Mouse (Mus musculus) retina, postnatal 1 day (tissue): ENCODE results near the gene Clec16a.
A peak's percentile ranks its signal among the peaks of the same experiment; 100 is the strongest.

Source experiments
- DNase-seq: peaks from one replicate; pipeline ENCODE4 v3.0.0-alpha.2; 2012

The Clec16a gene

DNA sequence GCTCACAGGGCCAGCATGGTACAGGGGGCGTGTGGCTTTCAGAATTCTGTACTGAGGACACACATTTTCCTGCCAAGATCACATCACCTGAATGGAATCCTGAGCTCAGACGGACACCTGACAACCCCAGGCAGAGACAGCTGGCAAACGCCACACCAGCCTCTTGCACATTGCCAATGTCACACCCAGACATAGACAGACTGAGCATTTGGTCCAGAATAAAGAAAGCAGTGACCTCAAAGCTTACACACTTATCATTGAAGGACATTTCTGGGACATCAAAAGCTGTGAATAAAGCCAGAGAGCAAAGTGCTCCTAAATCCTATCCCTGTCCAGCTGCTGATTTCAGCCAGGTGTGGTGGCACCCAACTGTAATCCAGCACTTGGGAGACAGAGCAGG lies 8.2 kb upstream of the Clec16a start:
- no peak for DNase-seq

- DNase-seq: no peak
These were observed 4.2 kb upstream of the Clec16a start for GRCm38 (mm10) chr16:10540763-10541597.

GRCm38 (mm10) chr16:10541598-10541930 lies 3.6 kb upstream of the Clec16a start:
- DNase-seq: no peak

DNA sequence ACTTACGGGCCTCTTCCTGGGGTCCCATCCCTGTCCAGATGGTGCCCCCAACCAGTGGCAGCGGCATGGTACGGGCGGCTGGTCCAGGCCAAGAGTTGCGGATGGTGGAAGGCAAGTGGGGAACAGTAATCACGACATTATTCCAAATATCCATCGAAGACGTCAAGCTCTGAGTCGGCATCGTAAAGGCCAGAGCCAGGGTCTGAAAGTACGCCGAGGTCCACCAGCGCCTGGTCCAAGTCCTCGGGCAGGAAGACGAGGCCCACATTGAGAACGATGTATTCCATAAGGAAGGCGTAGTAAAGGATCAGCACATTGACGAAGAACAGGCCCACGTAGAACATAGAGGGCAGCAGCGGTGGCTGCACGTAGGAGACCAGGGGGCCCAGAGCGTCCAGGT lies 2.9 kb upstream of the Clec16a start:
- no peak for DNase-seq

GRCm38 (mm10) chr16:10542698-10543365 lies 2.3 kb upstream of the Clec16a start, which contains the start of gene Dexi:
Gene Dexi (minus strand): TSS chr16:10543054.
- DNase-seq: peak; percentile 99

DNA sequence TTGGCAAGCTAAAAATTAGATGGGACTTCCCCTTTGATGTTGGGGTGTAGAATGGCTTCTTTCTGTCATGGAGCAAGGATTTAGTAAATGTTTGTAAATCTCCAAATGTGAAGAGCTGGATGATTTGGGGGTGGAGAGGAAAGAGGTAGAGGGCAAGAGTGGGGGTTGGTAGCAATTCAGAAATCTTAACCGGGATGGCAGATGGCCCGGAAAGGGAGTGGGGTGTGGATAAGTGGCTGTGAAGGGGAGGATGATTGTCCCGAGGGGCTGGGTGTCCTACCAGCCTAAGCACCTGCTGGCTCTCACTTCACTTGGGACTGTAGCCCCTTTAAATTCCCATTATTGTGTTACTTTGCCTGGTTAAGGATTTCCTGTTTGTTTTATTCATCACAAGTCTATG lies 1.7 kb downstream of the Clec16a start:
- no peak for DNase-seq

DNA sequence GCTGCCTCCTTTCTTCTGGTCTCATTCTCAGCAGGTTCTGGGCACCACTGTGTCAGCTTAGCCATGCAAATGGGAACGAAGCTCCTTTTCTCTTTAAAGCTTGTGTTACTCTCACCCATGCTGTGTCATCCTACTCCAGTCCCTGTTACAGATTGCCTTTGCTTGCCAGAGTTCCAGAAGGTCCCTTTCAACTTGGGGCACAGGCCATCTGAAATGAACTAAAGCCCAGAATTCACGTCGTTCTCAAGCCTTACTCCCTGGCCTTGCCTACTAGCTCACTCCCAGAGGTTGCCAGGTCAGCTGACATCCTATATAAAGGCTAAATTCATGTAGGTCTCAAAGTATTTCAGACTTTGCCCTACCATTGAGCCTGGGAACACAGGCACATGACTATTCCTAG lies 3.8 kb downstream of the Clec16a start:
- DNase-seq: no peak

DNA sequence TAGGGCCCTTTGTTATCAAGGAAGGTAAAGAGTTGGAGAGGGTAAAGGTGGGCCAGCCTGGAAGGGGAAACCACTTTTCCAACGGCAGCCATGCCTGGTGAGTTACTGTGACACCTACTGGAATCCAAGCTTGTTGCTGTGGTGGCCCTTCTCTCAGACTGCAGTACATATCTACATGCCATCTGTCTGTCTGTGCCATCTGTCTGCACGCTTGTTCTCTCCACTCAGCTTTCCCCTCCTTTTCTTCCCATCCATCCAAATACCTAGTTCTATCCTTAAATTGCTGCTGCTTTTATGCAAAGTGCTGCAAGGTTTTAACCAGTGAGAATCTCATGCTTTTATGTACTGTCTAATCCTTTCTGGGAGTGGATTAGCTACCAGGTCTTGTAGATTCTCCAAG lies 4.5 kb downstream of the Clec16a start:
- no peak for DNase-seq

- DNase-seq: no peak
These were observed 6.5 kb downstream of the Clec16a start for GRCm38 (mm10) chr16:10551592-10551991.

GRCm38 (mm10) chr16:10553858-10554257 lies 8.7 kb downstream of the Clec16a start:
- no peak for DNase-seq

DNA sequence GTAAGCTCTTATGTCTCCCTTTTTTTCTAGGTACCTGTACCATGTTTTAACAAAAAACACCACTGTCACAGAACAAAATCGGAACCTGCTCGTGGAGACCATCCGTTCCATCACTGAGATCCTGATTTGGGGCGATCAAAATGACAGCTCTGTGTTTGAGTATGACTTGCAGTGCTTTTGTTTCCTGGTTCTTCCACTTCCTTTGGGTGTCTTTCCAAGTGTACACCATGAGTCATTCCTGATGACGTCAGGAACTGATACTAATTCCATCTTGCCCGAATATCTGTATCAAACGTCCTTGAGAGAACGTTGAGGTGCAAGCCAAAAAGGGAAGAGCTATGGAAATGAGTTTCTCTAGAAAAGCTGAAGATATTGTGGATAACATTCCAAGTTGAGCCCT lies 14.9 kb downstream of the Clec16a start:
- no peak for DNase-seq

GRCm38 (mm10) chr16:10565278-10565885 lies 20.2 kb downstream of the Clec16a start:
- DNase-seq: peak; percentile 82

GRCm38 (mm10) chr16:10567153-10567552 lies 22.0 kb downstream of the Clec16a start:
- DNase-seq: no peak

GRCm38 (mm10) chr16:10569809-10570395 lies 24.8 kb downstream of the Clec16a start:
- DNase-seq: no peak

DNA sequence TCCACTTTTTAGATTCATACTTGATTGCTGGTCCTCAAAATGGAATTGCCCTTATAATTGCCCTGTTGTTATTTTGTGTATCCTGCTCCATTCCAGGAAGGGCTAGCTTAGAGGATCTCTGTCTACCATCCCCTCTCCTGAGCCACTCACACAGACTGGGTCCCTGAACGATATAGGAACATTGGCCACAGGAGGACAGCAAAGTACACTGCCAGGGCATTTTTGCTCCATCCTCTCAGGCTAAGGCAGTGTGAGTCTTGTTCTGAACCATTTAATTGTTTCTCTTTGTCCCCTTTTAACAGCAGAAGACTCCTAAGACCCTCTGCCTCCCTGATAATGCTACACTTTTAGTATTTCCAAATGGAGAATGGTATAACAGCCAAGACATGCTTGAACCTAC lies 25.6 kb downstream of the Clec16a start:
- no peak for DNase-seq

- DNase-seq: peak; percentile 24
These were observed 26.7 kb downstream of the Clec16a start for GRCm38 (mm10) chr16:10571820-10572219.

GRCm38 (mm10) chr16:10574936-10575335 lies 29.8 kb downstream of the Clec16a start:
- no peak for DNase-seq

DNA sequence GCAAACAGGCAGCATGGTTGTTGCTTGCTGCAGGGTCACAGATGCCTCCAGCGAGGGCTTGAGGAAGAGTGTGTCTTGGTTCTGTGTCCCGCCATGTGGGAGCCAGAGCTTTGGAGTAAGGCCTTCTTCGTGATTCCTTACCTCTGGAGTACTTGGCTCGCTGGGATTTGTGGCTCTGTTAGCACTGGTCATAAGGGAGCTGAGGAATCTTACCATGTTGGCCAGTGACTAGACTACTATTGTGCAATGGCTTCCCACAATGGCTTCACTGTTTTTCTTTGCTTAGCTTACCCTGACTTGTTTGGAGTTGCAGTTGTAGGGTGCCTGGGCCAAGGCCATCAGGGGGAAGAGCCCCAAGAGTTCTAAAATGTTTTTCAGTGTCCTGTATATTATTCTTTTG lies 30.8 kb downstream of the Clec16a start:
- no peak for DNase-seq

DNA sequence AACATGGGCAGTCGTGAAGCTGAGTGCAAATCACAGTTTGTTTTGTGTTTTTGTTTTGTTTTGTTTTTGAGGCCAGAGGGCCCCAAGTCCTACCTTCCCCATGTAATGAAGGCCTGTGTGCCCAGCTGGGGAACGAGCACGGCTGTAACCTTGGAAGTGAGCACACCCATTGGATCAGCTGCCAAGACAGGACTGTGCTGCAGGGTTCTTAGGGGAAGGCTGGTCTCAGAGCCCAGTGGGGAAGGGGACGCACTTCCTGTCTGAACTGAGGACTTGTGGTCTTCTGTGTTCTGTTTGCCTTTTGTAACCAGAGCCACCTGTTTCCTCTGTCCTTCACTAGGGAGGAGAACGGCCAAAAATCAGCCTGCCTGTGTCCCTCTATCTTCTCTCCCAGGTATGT lies 32.4 kb downstream of the Clec16a start:
- no peak for DNase-seq

- no peak for DNase-seq
These were observed 33.2 kb downstream of the Clec16a start for GRCm38 (mm10) chr16:10578376-10578775.

DNA sequence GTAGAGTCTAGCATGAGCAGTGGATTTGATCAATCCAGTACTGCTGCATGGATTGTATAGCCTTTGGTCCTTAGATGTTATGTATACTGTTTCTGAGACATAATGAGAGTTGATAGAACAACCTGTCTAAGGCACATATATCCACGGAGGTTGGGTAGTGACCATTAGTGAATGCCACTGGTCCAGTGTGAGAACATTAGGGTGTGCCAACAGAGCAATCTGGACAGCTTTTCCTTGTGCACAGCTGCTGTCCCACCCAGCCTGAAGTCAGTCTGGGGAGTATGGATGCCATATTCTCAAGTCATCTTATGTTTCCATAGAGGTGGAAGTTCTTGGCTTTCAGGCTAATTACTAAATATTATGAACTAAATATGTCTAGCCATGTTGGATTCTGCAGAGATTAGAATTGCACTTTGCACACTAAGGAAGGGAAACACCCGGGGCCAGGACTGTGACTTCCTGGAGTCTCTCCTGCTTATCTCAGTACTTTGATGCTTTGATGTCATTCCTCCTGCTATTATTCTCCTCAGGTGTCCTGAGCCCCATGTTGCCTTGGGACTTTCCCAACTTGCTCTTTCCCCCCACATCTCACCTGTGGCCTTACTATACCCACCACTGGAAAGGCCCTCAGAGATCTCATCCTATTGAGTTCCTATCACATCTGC lies 36.2 kb downstream of the Clec16a start:
- no peak for DNase-seq

GRCm38 (mm10) chr16:10585165-10585564 lies 40.0 kb downstream of the Clec16a start:
- no peak for DNase-seq

- no peak for DNase-seq
These were observed 41.4 kb downstream of the Clec16a start for GRCm38 (mm10) chr16:10586546-10586945.
